Mouse (Mus musculus) splenic B cell, adult 2 months (primary cell): ENCODE measurements around the gene Rhot1.
A peak's percentile ranks its signal among the peaks of the same experiment; 100 is the strongest.
"Not testable (repeated sequence)": the region's sequence is repeated elsewhere in the genome, so short reads cannot be mapped to it uniquely, and the experiment has no call there.

Source experiments
- DNase-seq: peaks from one replicate; pipeline ENCODE4 v3.0.0-alpha.2; 2011; ENCODE audit warnings: low read depth, low spot score
- H3K27me3 ChIP-seq: 2 replicates; pipeline ENCODE4 v1.6.1; 2012; ENCODE audit warnings: mild to moderate bottlenecking, low read length, moderate library complexity, mixed read lengths; ENCODE audit not compliant: control insufficient read depth, poor library complexity, insufficient read depth, severe bottlenecking
- H3K36me3 ChIP-seq: 2 replicates; pipeline ENCODE4 v1.6.1; 2012; ENCODE audit warnings: mild to moderate bottlenecking, low read length, moderate library complexity, mixed read lengths; ENCODE audit not compliant: control insufficient read depth, poor library complexity, insufficient read depth, severe bottlenecking

Gene Rhot1

GRCm38 (mm10) chr11:80212282-80212681 is 3.5 kb downstream of the Rhot1 start:
- Histone ChIP-seq H3K27me3 (no peaks in the 10 kb centered on the region), H3K36me3 (no peaks in the 10 kb centered on the region)
- no peak for DNase-seq

GRCm38 (mm10) chr11:80215291-80215690 is 6.5 kb downstream of the Rhot1 start:
- DNase-seq = no peak
- H3K27me3 ChIP-seq = no peaks in the 10 kb centered on the region
- H3K36me3 ChIP-seq = no peaks in the 10 kb centered on the region

- no peak for DNase-seq
- Histone ChIP-seq H3K36me3 (peaks cover 1% of the 10 kb centered on the region; the same call in 1 of the 2 replicates), H3K27me3 (no peaks in the 10 kb centered on the region)
Observed at GRCm38 (mm10) chr11:80218657-80219293, 10.0 kb downstream of the Rhot1 start.

GRCm38 (mm10) chr11:80230066-80230465 is 21.2 kb downstream of the Rhot1 start:
- DNase-seq, H3K27me3 ChIP-seq, H3K36me3 ChIP-seq: not testable (repeated sequence)

GRCm38 (mm10) chr11:80237278-80237677 is 28.5 kb downstream of the Rhot1 start:
- DNase-seq = no peak
- no peaks in the 10 kb centered on the region for H3K27me3 ChIP-seq
- H3K36me3 ChIP-seq = peaks cover 6% of the 10 kb centered on the region; the same call in 1 of the 2 replicates

- no peak for DNase-seq
- Histone ChIP-seq H3K36me3 (peaks cover 8% of the 10 kb centered on the region; the same call in 1 of the 2 replicates), H3K27me3 (no peaks in the 10 kb centered on the region)
Observed at GRCm38 (mm10) chr11:80238306-80238705, 29.5 kb downstream of the Rhot1 start.

GRCm38 (mm10) chr11:80247026-80247425 is 38.2 kb downstream of the Rhot1 start:
- Histone ChIP-seq H3K27me3 (no peaks in the 10 kb centered on the region), H3K36me3 (peaks cover 20% of the 10 kb centered on the region)
- no peak for DNase-seq

- Histone ChIP-seq H3K36me3 (peaks cover 16% of the 10 kb centered on the region), H3K27me3 (no peaks in the 10 kb centered on the region)
- DNase-seq = no peak
Observed at GRCm38 (mm10) chr11:80248531-80248930, 39.7 kb downstream of the Rhot1 start.

GRCm38 (mm10) chr11:80264137-80264536 is 55.3 kb downstream of the Rhot1 start:
- DNase-seq = no peak
- Histone ChIP-seq H3K27me3 (no peaks in the 10 kb centered on the region), H3K36me3 (peaks cover 1% of the 10 kb centered on the region)

GRCm38 (mm10) chr11:80271096-80271495 is 62.3 kb downstream of the Rhot1 start:
- no peak for DNase-seq
- no peaks in the 10 kb centered on the region for H3K27me3 ChIP-seq
- H3K36me3 ChIP-seq = no peaks in the 10 kb centered on the region; the same call in 1 of the 2 replicates

GRCm38 (mm10) chr11:80275011-80275410 is 66.2 kb downstream of the Rhot1 start:
- H3K27me3 ChIP-seq = no peaks in the 10 kb centered on the region
- no peak for DNase-seq

GRCm38 (mm10) chr11:80278054-80278453 is 69.2 kb downstream of the Rhot1 start:
- H3K36me3 ChIP-seq = no peaks in the 10 kb centered on the region
- DNase-seq = no peak
- H3K27me3 ChIP-seq = no peaks in the 10 kb centered on the region

More at GRCm38 (mm10) chr11:80275011-80275410, 66.2 kb downstream of the Rhot1 start:
- H3K36me3 ChIP-seq = no peaks in the 10 kb centered on the region

GRCm38 (mm10) chr11:80283786-80284185 is 75.0 kb downstream of the Rhot1 start:
- no peaks in the 10 kb centered on the region for H3K36me3 ChIP-seq
- no peaks in the 10 kb centered on the region for H3K27me3 ChIP-seq
- DNase-seq = no peak

- no peak for DNase-seq
- Histone ChIP-seq H3K36me3 (no peaks in the 10 kb centered on the region), H3K27me3 (no peaks in the 10 kb centered on the region)
Observed at GRCm38 (mm10) chr11:80284641-80285040, 75.8 kb downstream of the Rhot1 start.

- peak; percentile 80 for DNase-seq
- Histone ChIP-seq H3K36me3 (no peaks in the 10 kb centered on the region), H3K27me3 (no peaks in the 10 kb centered on the region)
Observed at GRCm38 (mm10) chr11:80287150-80287549, 78.3 kb downstream of the Rhot1 start.
